Mouse (Mus musculus): ENCODE data around the gene Ccdc85c. TPM values are rescaled to one million over a fixed set of nuclear protein-coding genes. Genes with fewer than 3 reads are reported as not detected.
A peak's percentile ranks its signal among the peaks of the same experiment; 100 is the strongest.

Gene Ccdc85c
- 6.6 and 6.9 TPM in 2 replicates for polyA plus RNA-seq (2015; fragmentation: Nextera tagmentation; extraction: Ambion mirVana)

DNA sequence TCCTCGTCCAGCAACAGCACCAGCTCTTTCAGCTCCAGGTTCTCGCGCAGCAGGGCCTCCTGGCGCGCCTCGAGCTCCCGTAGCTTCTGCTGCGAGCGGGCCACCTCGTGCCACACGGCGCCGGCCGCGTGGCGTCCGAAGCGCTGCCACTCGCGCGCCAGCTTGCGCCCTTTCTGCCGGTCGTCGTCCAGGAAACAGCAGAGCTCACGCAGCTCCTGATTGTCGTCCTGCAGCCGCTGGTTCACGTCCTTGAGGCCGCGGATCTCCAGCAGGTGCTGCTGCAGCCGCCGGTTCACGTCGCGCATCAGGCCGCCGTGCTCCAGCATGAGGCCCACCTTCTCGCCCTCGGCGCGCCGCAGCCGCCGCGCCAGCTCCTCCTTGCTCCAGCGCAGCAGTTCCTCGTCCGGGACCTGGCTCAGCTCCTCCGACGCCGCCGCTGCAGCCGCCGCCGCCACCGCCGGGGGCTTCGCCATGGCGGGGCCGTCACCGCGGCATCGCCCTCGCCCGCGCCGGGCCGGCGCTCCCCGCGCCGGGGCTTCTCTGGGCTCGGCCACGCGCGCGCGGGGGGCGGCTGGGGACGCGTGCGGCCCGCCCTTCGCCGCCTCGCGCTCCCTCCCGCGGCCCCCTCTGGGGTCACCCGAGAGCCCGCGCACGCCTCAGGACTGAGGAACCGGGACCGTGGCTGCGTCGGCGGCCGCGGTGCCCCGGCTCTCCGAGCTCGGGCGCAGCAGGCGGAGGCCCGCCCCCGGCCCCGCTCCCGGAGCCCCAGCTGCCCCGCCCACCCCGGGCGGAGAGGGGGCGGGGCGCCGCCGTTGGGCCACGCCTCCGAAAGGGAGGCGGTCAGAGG is at the start of gene Ccdc85c:
Gene Ccdc85c, minus strand, starts transcription at position 765 of the 847 bp plus-strand sequence.
- ATAC-seq (ENCODE audit: low FRiP score, low read depth) = no peak
- Histone ChIP-seq H3K9me3 (no peaks in the 10 kb centered on the region), H3K9ac (peak within 1 kb of the TSS; percentile 86), H3K27ac (peak within 1 kb of the TSS; percentile 85), H3K4me3 (peak within 1 kb of the TSS; percentile 82), H3K4me2 (replicated peaks) (peak within 1 kb of the TSS; percentile 99), H3K4me1 (peaks cover 75% of the 10 kb centered on the region), H3K27me3 (no peaks in the 10 kb centered on the region), H3K36me3 (0 out of 2 replicates have a peak, but pooled peaks cover under 1% of the 10 kb centered on the region)
- WGBS = under 1% methylated on average over 75 of the region's 120 CpGs

DNA sequence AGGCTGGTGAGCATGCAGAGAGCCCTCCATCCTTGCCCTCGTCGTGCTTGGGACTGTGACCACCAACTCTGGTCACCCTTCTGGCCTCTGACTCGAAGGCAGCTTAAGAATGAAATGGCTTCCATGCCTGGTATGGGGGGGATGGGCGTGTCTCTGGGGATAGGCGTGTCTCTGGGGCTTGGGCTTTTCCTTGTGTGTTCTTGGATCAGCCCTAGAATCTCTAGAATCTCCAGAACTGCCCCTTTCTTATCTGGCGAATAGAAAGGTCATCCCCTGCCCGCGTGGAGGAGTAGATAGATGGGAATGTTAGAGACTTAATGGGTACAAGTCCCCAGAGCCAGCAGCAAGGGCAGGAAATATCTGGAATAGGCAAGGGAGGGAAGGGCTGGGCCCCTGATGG is 44.9 kb upstream of the Ccdc85c start:
- no peak overlapping the region for H3K4me2 ChIP-seq (replicated peaks)
- H3K36me3 ChIP-seq = no peaks in the 10 kb centered on the region
- peaks cover 65% of the 10 kb centered on the region for H3K27me3 ChIP-seq
- peaks cover 13% of the 10 kb centered on the region for H3K4me1 ChIP-seq
- H3K9me3 ChIP-seq = no peaks in the 10 kb centered on the region
- no peak overlapping the region for H3K9ac ChIP-seq
- no peak overlapping the region for H3K27ac ChIP-seq
- no peak for ATAC-seq (ENCODE audit: low FRiP score, low read depth)
- WGBS = 16% methylated on average over 8 of the region's 8 CpGs
- H3K4me3 ChIP-seq = no peak overlapping the region

DNA sequence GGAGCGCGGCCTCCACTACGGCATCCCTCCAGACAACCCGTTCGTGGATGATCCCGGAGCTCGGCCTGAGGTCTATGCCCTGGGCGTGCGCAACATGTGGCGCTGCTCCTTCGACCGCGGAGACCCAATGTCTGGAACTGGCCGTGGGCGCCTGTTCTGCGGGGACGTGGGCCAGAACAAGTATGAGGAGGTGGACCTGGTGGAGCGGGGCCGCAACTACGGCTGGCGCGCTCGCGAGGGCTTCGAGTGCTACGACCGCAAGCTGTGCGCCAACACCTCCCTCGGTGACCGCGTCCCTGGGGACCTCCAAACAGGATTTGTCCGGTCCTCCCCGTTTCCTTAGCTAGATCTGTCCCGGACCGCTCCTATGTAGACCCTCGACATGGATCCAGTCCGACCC is 43.3 kb upstream of the Ccdc85c start:
- H3K4me2 ChIP-seq (replicated peaks) = peak overlapping the region; percentile 46
- H3K27me3 ChIP-seq = peaks cover 70% of the 10 kb centered on the region
- WGBS = 2% methylated on average over 36 of the region's 37 CpGs
- H3K27ac ChIP-seq = no peak overlapping the region
- no peaks in the 10 kb centered on the region for H3K9me3 ChIP-seq
- peak overlapping the region; percentile 27 for H3K4me3 ChIP-seq
- H3K36me3 ChIP-seq = no peaks in the 10 kb centered on the region
- no peak overlapping the region for H3K9ac ChIP-seq
- ATAC-seq (ENCODE audit: low FRiP score, low read depth) = 0 out of 2 replicates have a peak, but pooled peaks have one; percentile 26
- peaks cover 13% of the 10 kb centered on the region for H3K4me1 ChIP-seq

DNA sequence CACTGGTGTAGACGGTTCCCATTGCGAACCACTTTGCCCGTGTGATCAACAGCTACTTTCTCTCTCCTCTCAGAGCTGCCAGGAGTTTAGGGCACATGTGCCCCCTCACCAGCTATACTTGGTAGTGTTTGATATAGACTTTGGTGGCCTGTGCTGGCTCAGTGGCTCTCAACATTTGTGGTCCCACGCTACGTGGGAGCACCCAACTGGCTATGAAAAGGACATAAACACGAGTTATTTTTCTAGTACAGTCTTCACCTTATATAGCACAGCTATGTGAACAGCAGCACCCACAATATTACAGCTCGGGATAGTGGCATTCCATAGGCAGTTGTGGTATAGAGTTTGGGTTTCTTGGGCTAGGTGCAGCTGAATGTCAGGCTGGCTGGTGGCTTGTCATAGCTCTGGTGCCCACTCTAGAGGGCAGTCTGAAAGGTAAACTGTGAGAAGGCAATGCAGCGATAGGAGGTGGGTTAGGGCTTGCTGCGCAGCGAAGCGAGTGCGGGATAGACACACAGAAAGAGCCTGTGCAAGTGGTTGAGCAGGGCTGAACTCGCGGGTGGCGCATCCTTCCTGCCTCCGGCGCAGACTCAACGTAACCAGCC is 42.7 kb upstream of the Ccdc85c start:
- Histone ChIP-seq H3K4me3 (peak overlapping the region; percentile 27), H3K9ac (no peak overlapping the region), H3K27ac (no peak overlapping the region), H3K4me1 (peaks cover 13% of the 10 kb centered on the region), H3K9me3 (no peaks in the 10 kb centered on the region), H3K4me2 (replicated peaks) (peak overlapping the region; percentile 46), H3K36me3 (no peaks in the 10 kb centered on the region), H3K27me3 (peaks cover 70% of the 10 kb centered on the region)
- 13% methylated on average over 18 of the region's 18 CpGs for WGBS
- ATAC-seq (ENCODE audit: low FRiP score, low read depth) = no peak

DNA sequence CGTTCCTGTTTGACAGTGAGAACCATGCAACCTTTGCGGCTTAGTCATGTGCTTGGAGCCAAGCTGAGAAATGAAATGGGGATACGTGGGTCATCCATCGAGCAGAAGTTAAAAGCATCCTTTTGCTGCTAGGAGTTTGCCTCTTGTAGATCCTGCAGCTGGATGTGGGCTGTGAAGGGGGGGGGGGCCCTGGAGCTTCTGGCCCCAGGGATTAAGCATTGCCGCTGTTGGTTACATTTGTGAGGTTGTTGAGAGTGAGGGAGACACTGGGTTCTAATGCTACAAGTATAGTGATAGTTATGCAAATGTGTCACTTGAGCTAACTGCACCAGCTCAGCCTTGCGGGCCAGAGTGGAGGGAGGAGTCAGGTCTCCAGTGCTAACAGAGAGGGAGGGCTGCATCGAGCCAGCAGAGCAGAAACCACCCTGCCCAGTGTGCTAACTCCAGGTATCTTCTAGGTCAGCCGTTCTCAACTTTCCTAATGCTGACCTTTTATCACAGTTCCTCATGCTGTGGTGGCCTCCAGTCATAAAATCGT is 42.0 kb upstream of the Ccdc85c start:
- no peak overlapping the region for H3K4me2 ChIP-seq (replicated peaks)
- H3K4me1 ChIP-seq = peaks cover 13% of the 10 kb centered on the region
- no peak overlapping the region for H3K9ac ChIP-seq
- H3K9me3 ChIP-seq = no peaks in the 10 kb centered on the region
- H3K27ac ChIP-seq = no peak overlapping the region
- 10% methylated on average over 9 of the region's 9 CpGs for WGBS
- no peak overlapping the region for H3K4me3 ChIP-seq
- peaks cover 70% of the 10 kb centered on the region for H3K27me3 ChIP-seq
- H3K36me3 ChIP-seq = no peaks in the 10 kb centered on the region
- ATAC-seq (ENCODE audit: low FRiP score, low read depth) = no peak

DNA sequence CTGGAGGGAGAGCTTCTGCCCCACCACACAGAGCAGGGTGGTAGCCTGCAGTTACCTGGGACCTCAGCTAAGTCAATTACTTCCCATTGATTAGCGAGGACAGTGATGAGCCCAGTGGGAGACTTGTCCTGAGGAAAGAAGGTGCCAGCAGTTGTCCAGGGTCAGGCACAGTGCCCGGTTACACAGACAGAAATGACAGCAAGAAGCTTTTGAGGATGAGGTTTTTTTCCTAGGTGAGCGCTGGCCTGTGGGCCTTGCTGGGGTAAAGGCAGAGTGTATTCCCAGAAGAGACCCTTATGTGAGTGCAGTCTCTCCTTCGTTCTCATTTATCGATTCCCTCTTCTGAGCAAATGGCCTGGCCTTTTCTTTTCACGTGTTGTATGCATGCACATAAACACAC is 41.4 kb upstream of the Ccdc85c start:
- WGBS = 34% methylated on average over 6 of the region's 6 CpGs
- no peaks in the 10 kb centered on the region for H3K9me3 ChIP-seq
- no peak for ATAC-seq (ENCODE audit: low FRiP score, low read depth)
- H3K4me1 ChIP-seq = peaks cover 13% of the 10 kb centered on the region
- H3K4me2 ChIP-seq (replicated peaks) = no peak overlapping the region
- H3K4me3 ChIP-seq = no peak overlapping the region
- no peak overlapping the region for H3K9ac ChIP-seq
- H3K27me3 ChIP-seq = peaks cover 65% of the 10 kb centered on the region
- H3K27ac ChIP-seq = no peak overlapping the region
- no peaks in the 10 kb centered on the region for H3K36me3 ChIP-seq

DNA sequence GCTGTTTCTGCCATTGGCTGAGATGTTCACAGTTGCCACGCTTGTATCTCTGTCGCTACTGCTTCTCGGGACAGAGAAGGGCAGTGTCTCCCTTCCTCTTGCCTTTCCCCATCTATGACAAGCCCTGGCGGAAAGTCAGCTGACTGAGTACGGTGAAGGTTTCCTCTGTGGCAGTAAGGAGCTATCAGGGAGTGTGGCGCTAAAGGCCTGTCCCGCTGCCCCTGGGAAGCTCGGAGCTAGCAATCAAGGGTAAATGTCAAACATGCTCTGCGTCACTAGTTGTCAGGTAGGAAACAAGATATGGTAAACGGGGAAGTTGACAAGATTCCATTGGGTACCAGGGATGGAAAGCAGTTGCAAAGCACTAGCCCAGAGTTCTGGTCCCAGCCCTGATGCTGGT is 40.6 kb upstream of the Ccdc85c start:
- peaks cover 58% of the 10 kb centered on the region for H3K27me3 ChIP-seq
- ATAC-seq (ENCODE audit: low FRiP score, low read depth) = no peak

DNA sequence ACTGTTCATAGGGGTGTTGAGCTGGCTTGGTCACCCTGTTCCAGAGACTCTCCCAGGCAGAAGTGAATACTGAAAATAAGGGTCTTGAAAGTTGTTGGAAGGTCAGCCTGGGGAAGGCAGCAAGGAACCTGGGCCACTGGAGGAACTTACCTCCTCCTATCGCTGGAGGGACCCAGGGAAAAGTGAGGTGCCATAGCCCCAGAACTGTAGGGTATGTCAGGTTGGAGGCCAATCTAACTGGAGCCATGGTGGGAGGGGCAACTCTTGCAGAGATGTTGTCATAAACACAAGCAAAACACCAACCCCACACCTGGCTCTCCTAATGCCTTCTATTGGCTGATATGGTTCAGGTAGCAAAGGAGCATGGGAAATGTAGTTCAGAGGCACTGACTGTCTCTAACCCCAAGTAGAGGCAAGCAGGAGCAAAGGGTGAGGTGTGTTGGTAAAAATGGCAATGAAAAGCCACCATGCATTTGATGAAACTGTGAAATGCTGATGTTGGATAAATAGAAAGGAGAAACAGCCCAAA is 38.1 kb upstream of the Ccdc85c start:
- 79% methylated on average over 1 of the region's 1 CpGs for WGBS
- Histone ChIP-seq H3K27me3 (peaks cover 39% of the 10 kb centered on the region), H3K36me3 (no peaks in the 10 kb centered on the region), H3K4me1 (peaks cover 9% of the 10 kb centered on the region), H3K27ac (no peak overlapping the region), H3K9ac (no peak overlapping the region), H3K4me2 (replicated peaks) (no peak overlapping the region), H3K9me3 (no peaks in the 10 kb centered on the region), H3K4me3 (no peak overlapping the region)
- ATAC-seq (ENCODE audit: low FRiP score, low read depth) = no peak

More for the DNA sequence above, 40.6 kb upstream of the Ccdc85c start:
- Histone ChIP-seq H3K27ac (no peak overlapping the region), H3K4me3 (no peak overlapping the region), H3K9ac (no peak overlapping the region), H3K4me1 (peaks cover 13% of the 10 kb centered on the region), H3K9me3 (no peaks in the 10 kb centered on the region), H3K36me3 (no peaks in the 10 kb centered on the region), H3K4me2 (replicated peaks) (no peak overlapping the region)
- WGBS = 49% methylated on average over 10 of the region's 10 CpGs

DNA sequence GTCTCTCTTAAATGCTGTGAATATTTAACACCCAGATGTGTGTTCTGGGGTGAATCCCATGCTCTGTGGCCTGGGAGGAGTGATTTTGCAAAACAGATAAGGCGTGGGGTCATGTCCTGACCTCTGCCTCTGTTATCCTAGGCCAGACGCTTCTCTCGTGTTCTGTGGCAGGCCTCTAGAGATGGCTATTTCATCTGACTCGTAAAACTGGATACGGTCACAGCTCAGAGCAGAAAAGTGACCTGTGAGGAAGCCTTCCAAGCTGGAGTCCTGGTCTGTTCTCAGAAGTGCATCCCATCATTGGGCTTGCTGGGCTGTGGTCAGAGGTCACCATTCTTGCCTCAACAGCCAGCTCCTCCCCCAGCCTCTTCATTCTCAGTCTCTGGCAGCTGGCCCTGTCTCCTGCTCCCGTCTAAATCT is 37.2 kb upstream of the Ccdc85c start:
- no peak overlapping the region for H3K4me2 ChIP-seq (replicated peaks)
- H3K9ac ChIP-seq = no peak overlapping the region
- H3K27ac ChIP-seq = no peak overlapping the region
- WGBS = 35% methylated on average over 6 of the region's 6 CpGs
- H3K27me3 ChIP-seq = peaks cover 39% of the 10 kb centered on the region
- H3K9me3 ChIP-seq = no peaks in the 10 kb centered on the region
- no peak overlapping the region for H3K4me3 ChIP-seq
- no peaks in the 10 kb centered on the region for H3K36me3 ChIP-seq
- ATAC-seq (ENCODE audit: low FRiP score, low read depth) = no peak
- H3K4me1 ChIP-seq = peaks cover 7% of the 10 kb centered on the region; the same call in 1 of the 2 replicates

DNA sequence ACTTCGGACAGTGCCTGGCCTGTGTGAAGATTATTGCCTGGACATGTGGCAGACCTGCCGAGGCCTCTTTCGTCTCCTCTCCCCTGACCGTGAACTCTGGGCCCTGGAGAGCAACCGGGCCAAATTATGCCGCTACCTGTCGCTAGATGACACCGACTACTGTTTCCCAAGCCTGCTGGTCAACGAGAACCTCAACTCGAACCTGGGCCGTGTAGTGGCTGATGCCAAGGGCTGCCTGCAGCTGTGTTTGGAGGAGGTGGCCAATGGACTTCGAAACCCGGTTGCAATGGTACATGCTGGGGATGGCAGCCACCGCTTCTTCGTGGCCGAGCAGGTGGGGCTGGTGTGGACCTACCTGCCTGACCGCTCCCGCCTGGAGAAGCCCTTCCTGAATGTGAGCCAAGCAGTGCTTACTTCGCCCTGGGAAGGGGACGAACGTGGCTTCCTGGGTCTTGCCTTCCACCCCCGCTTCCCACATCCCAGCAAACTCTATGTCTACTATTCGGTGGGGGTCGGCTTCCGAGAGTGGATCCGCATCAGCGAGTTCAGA is 36.6 kb upstream of the Ccdc85c start:
- Histone ChIP-seq H3K9me3 (no peaks in the 10 kb centered on the region), H3K4me1 (0 out of 2 replicates have a peak, but pooled peaks cover 3% of the 10 kb centered on the region), H3K36me3 (no peaks in the 10 kb centered on the region), H3K9ac (no peak overlapping the region), H3K4me2 (replicated peaks) (no peak overlapping the region), H3K27ac (no peak overlapping the region), H3K27me3 (peaks cover 39% of the 10 kb centered on the region), H3K4me3 (no peak overlapping the region)
- 93% methylated on average over 27 of the region's 27 CpGs for WGBS
- no peak for ATAC-seq (ENCODE audit: low FRiP score, low read depth)

DNA sequence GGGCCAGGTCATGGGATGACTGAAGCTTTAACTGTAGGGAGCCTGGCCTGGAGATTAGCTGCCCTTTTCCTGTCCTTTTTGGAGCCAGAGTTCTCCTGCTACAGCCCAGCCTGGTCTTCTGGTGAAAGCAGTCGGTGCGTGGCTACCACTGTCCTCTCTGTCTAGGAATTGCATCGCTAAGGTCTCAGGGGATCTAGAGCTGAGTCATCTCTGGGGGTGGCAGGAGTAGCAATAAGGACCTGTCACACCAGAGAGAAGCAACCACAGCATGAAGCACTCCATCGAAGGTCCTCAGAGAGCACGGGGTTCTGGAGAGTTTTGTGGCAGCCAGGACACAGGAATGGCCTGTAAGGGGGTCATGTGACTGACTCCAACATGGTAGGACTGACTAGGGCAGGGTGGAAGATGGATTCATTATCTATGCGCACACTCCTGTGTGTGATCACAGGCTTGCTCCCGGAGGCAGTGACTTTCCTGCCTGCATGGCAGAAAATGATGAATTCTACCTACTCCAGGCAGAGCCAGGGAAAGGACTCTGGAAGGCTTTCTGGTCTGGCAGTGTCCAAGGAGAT is 35.3 kb upstream of the Ccdc85c start:
- ATAC-seq (ENCODE audit: low FRiP score, low read depth) = no peak
- no peaks in the 10 kb centered on the region for H3K9me3 ChIP-seq
- no peak overlapping the region for H3K4me3 ChIP-seq
- peaks cover 9% of the 10 kb centered on the region for H3K4me1 ChIP-seq
- no peak overlapping the region for H3K9ac ChIP-seq
- peaks cover 39% of the 10 kb centered on the region for H3K27me3 ChIP-seq
- H3K4me2 ChIP-seq (replicated peaks) = no peak overlapping the region
- no peaks in the 10 kb centered on the region for H3K36me3 ChIP-seq
- 78% methylated on average over 7 of the region's 7 CpGs for whole genome bisulfite sequencing
- H3K27ac ChIP-seq = no peak overlapping the region

Measured in limb, embryonic 13.5 days (tissue).